Mouse (Mus musculus): ENCODE data around the gene Tpsb2. TPM values are rescaled to one million over a fixed set of nuclear protein-coding genes. Genes with fewer than 3 reads are reported as not detected.

Tpsb2 gene
- polyA plus RNA-seq, 1 experiment from 2014 or later = 0.36 TPM

DNA sequence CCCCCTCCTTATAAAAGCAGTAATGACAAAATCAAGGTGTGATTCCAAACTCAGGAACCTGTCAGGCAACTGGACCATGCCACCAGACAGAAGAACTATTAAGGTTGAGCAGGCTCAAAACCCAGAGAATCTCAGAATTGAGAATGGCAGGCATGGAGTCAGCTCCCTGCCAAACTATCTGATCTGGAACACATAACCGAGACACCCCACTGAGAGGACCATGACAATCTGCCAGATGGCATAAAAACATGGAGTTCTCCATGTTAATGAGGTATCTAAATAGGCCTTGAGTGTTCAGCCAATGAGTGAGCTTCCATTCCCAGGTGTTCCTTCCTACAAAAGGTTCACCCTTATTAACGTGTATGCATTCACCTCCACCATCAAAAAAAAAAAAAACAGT, 4.8 kb upstream of the Tpsb2 start:
- H3K4me2 ChIP-seq (replicated peaks) = no peak overlapping the region
- H3K36me3 ChIP-seq (replicated peaks; ENCODE audit: control insufficient read depth, insufficient read depth) = no peaks in the 10 kb centered on the region
- no peaks in the 10 kb centered on the region for H3K9me3 ChIP-seq (ENCODE audit: control insufficient read depth, low read length)
- H3K27ac ChIP-seq = no peak overlapping the region
- ATAC-seq (ENCODE audit: low FRiP score) = no peak
- H3K9ac ChIP-seq = no peak overlapping the region
- no peak overlapping the region for H3K4me3 ChIP-seq (replicated peaks; ENCODE audit: low read length)
- no peaks in the 10 kb centered on the region; the same call in 1 of the 2 replicates for H3K27me3 ChIP-seq (ENCODE audit: control insufficient read depth, insufficient read depth, low read length)
- WGBS = 60% methylated on average over 2 of the region's 2 CpGs
- no peak for DNase-seq (ENCODE audit: low spot score)
- no peaks in the 10 kb centered on the region for H3K4me1 ChIP-seq (replicated peaks; ENCODE audit: control insufficient read depth, insufficient read depth, low read length)

DNA sequence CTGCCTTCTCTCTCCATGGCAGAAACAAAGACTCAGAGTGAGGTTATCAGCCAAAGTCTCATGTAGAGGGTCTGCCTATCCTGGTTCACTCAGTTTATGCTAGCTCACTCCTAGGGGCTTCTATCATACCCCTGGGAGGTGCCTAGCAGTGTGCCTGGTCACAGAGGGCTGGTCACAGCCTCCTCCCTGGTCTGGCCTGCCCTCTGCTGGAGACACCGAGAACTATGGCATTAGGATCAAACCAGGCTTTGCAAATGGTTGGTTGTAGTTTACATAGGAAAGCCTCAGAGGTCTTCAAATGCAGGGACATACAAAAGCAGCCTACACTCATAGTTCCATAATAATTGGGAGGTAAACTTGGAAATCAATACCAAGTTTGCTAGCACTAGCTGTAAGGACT, 2.4 kb upstream of the Tpsb2 start:
- Histone ChIP-seq H3K27ac (no peak overlapping the region), H3K27me3 (ENCODE audit: control insufficient read depth, insufficient read depth, low read length) (no peaks in the 10 kb centered on the region; the same call in 1 of the 2 replicates), H3K4me2 (replicated peaks) (no peak overlapping the region), H3K9ac (no peak overlapping the region), H3K9me3 (ENCODE audit: control insufficient read depth, low read length) (no peaks in the 10 kb centered on the region), H3K4me3 (replicated peaks; ENCODE audit: low read length) (no peak overlapping the region), H3K36me3 (replicated peaks; ENCODE audit: control insufficient read depth, insufficient read depth) (no peaks in the 10 kb centered on the region), H3K4me1 (replicated peaks; ENCODE audit: control insufficient read depth, insufficient read depth, low read length) (no peaks in the 10 kb centered on the region)
- DNase-seq (ENCODE audit: low spot score) = no peak
- no peak for ATAC-seq (ENCODE audit: low FRiP score)
- WGBS = 13% methylated on average over 1 of the region's 1 CpGs

DNA sequence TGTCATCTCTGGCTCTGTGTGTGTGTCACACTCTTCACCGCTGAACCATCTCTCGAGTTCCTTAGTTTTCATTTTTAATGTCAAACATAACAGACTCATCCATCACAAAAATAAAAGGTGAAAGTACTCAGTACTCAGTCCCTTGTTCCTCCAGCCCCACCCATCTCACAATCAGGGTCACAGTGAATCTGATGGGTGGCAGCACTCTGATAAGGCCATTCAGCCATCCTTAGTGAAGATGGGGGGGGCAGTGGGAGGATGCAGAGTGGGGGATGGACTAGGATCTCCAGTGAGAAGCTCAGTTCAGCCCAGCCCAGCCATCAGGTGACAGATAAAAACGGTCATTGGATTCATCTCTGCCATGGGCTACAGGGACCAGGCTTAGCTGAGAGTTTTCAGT, 2.9 kb downstream of the Tpsb2 start, which contains the start of gene Tpsg1:
TSS of gene Tpsg1 (plus strand) at position 301 of the 400 bp plus-strand sequence.
- Histone ChIP-seq H3K4me3 (replicated peaks; ENCODE audit: low read length) (no peak within 1 kb of the TSS), H3K36me3 (replicated peaks; ENCODE audit: control insufficient read depth, insufficient read depth) (no peaks in the 10 kb centered on the region), H3K27ac (no peak within 1 kb of the TSS), H3K9me3 (ENCODE audit: control insufficient read depth, low read length) (no peaks in the 10 kb centered on the region), H3K9ac (no peak within 1 kb of the TSS), H3K27me3 (ENCODE audit: control insufficient read depth, insufficient read depth, low read length) (no peaks in the 10 kb centered on the region; the same call in 1 of the 2 replicates), H3K4me2 (replicated peaks) (no peak within 1 kb of the TSS), H3K4me1 (replicated peaks; ENCODE audit: control insufficient read depth, insufficient read depth, low read length) (no peaks in the 10 kb centered on the region)
- ATAC-seq (ENCODE audit: low FRiP score) (no peak), DNase-seq (ENCODE audit: low spot score) (no peak)
- WGBS = 79% methylated on average over 3 of the region's 3 CpGs

DNA sequence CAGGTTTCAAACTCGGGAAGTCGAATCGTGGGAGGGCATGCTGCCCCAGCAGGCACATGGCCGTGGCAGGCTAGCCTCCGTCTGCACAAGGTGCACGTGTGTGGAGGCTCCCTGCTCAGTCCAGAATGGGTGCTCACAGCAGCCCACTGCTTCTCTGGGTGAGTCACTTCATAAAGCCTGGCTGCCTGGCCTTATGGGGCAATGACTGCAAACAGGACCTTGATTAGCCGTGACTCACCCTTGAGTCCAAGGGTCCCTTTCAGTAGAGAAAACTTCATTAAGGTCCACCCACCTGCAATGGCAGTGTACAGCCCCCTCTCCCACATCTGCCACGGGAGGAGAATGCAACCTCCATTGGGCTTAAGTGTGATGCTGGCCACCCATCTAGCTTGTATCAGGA, 6.4 kb downstream of the Tpsb2 start:
- Histone ChIP-seq H3K27me3 (ENCODE audit: control insufficient read depth, insufficient read depth, low read length) (no peaks in the 10 kb centered on the region), H3K27ac (no peak overlapping the region), H3K4me3 (replicated peaks; ENCODE audit: low read length) (no peak overlapping the region), H3K36me3 (replicated peaks; ENCODE audit: control insufficient read depth, insufficient read depth) (peaks cover 23% of the 10 kb centered on the region), H3K9me3 (ENCODE audit: control insufficient read depth, low read length) (no peaks in the 10 kb centered on the region), H3K9ac (no peak overlapping the region), H3K4me2 (replicated peaks) (no peak overlapping the region), H3K4me1 (replicated peaks; ENCODE audit: control insufficient read depth, insufficient read depth, low read length) (no peaks in the 10 kb centered on the region)
- DNase-seq (ENCODE audit: low spot score) (no peak), ATAC-seq (ENCODE audit: low FRiP score) (no peak)
- WGBS = 80% methylated on average over 8 of the region's 8 CpGs

DNA sequence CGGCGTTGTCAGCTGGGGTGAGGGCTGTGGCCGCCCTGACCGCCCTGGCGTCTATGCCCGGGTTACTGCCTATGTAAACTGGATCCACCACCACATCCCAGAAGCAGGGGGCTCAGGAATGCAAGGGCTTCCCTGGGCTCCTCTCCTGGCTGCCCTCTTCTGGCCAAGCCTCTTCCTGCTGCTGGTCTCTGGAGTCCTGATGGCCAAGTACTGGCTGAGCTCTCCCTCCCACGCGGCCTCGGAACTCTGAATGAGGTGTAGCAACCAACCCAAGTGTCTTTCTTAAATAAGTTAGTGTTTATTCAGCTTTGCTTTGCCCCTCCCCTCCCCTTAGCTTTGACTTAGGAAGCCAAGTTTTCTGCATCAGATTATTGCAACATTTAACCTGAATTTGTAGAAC, 7.9 kb downstream of the Tpsb2 start:
- Histone ChIP-seq H3K4me2 (replicated peaks) (no peak overlapping the region), H3K27me3 (ENCODE audit: control insufficient read depth, insufficient read depth, low read length) (no peaks in the 10 kb centered on the region), H3K4me3 (replicated peaks; ENCODE audit: low read length) (no peak overlapping the region), H3K9me3 (ENCODE audit: control insufficient read depth, low read length) (no peaks in the 10 kb centered on the region), H3K27ac (no peak overlapping the region), H3K9ac (no peak overlapping the region), H3K36me3 (replicated peaks; ENCODE audit: control insufficient read depth, insufficient read depth) (peaks cover 33% of the 10 kb centered on the region), H3K4me1 (replicated peaks; ENCODE audit: control insufficient read depth, insufficient read depth, low read length) (no peaks in the 10 kb centered on the region)
- 48% methylated on average over 9 of the region's 9 CpGs for WGBS
- ATAC-seq (ENCODE audit: low FRiP score) = no peak
- no peak for DNase-seq (ENCODE audit: low spot score)

DNA sequence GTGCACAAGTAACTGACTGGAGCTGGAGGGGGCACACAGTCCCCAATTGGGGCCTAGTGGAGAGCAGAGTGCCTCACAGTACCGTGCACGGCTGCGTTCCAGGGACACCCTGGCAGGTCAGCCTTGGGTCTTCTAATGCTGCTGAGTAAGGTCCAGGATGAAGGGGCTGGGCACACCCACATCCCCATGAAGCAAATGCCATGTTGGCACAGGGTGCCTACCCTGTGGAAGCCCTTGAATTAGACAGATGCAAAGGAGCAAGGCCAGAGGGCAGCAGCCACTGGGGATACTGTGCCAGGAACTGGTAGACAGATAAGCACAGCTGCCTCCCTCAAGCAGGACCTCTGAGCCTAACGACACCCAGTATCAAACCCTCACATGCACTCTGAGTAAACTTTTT, 28.4 kb downstream of the Tpsb2 start:
- no peak for ATAC-seq (ENCODE audit: low FRiP score)
- Histone ChIP-seq H3K4me2 (replicated peaks) (no peak overlapping the region), H3K9ac (no peak overlapping the region), H3K27me3 (ENCODE audit: control insufficient read depth, insufficient read depth, low read length) (no peaks in the 10 kb centered on the region), H3K4me3 (replicated peaks; ENCODE audit: low read length) (no peak overlapping the region), H3K9me3 (ENCODE audit: control insufficient read depth, low read length) (no peaks in the 10 kb centered on the region), H3K4me1 (replicated peaks; ENCODE audit: control insufficient read depth, insufficient read depth, low read length) (peaks cover 9% of the 10 kb centered on the region), H3K27ac (no peak overlapping the region), H3K36me3 (replicated peaks; ENCODE audit: control insufficient read depth, insufficient read depth) (peaks cover 39% of the 10 kb centered on the region)
- no peak for DNase-seq (ENCODE audit: low spot score)
- 89% methylated on average over 4 of the region's 4 CpGs for WGBS

DNA sequence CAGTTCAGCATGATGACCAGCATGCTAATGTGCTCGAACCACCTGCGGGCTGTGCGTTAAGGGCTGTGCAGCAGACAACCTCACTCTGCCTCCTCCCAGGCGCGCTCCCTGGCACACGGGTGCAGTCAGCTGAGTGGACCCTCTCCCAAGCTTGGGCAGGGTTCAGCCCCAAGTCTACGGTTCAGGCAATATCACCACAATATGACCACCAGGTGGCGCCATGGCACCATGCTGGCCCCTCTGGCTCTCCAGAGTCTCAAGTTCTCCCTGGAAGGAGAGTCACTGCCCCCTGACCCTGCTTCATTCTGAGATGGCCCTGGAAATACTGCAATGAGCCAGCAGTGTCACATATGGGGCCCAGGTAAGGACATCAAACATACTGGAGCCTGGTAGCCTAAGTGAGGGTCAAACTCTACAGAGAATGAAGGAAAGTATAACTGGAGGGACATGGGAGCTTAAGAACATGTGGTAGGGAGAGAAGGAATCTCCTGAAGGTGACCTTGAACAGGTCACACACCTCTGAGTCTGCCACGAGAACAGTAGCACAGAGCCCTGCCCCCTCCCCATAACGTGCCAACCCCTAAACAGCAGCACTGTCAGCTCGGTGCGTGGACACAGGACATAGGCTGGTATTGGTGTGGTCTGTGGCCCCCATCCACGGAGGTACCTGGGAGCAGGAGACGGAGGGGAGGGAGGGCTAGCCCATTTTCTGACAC, 31.9 kb downstream of the Tpsb2 start:
- Histone ChIP-seq H3K9ac (no peak overlapping the region), H3K27ac (peak overlapping the region; percentile 47; the same call in 1 of the 2 replicates), H3K36me3 (replicated peaks; ENCODE audit: control insufficient read depth, insufficient read depth) (peaks cover 15% of the 10 kb centered on the region), H3K4me3 (replicated peaks; ENCODE audit: low read length) (no peak overlapping the region), H3K9me3 (ENCODE audit: control insufficient read depth, low read length) (no peaks in the 10 kb centered on the region), H3K27me3 (ENCODE audit: control insufficient read depth, insufficient read depth, low read length) (no peaks in the 10 kb centered on the region), H3K4me1 (replicated peaks; ENCODE audit: control insufficient read depth, insufficient read depth, low read length) (peaks cover 9% of the 10 kb centered on the region), H3K4me2 (replicated peaks) (no peak overlapping the region)
- WGBS = 36% methylated on average over 14 of the region's 14 CpGs
- DNase-seq (ENCODE audit: low spot score) (peak; percentile 90), ATAC-seq (ENCODE audit: low FRiP score) (peak; percentile 25)

DNA sequence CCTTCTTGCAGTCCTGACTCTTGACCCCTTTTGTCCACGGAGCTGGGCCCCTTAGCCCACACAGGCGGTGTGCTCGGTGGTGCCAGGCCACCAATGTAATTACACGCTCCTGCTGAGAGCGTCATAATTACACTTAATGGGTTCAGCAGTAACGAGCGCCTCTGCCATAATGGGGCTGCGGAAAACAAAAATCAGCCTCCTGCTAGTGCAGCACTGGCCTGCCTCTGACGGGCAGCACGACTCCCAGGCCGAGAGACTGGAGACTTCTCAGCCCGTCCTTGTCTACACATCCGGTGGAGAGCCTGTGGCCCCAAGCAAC, 32.4 kb downstream of the Tpsb2 start:
- Histone ChIP-seq H3K36me3 (replicated peaks; ENCODE audit: control insufficient read depth, insufficient read depth) (peaks cover 15% of the 10 kb centered on the region), H3K27me3 (ENCODE audit: control insufficient read depth, insufficient read depth, low read length) (no peaks in the 10 kb centered on the region), H3K27ac (peak overlapping the region; percentile 47; the same call in 1 of the 2 replicates), H3K9me3 (ENCODE audit: control insufficient read depth, low read length) (no peaks in the 10 kb centered on the region), H3K4me3 (replicated peaks; ENCODE audit: low read length) (no peak overlapping the region), H3K4me1 (replicated peaks; ENCODE audit: control insufficient read depth, insufficient read depth, low read length) (peaks cover 9% of the 10 kb centered on the region), H3K9ac (no peak overlapping the region), H3K4me2 (replicated peaks) (no peak overlapping the region)
- DNase-seq (ENCODE audit: low spot score) (no peak), ATAC-seq (ENCODE audit: low FRiP score) (peak; percentile 25; the same call in 1 of the 2 replicates)
- 34% methylated on average over 13 of the region's 13 CpGs for WGBS

DNA sequence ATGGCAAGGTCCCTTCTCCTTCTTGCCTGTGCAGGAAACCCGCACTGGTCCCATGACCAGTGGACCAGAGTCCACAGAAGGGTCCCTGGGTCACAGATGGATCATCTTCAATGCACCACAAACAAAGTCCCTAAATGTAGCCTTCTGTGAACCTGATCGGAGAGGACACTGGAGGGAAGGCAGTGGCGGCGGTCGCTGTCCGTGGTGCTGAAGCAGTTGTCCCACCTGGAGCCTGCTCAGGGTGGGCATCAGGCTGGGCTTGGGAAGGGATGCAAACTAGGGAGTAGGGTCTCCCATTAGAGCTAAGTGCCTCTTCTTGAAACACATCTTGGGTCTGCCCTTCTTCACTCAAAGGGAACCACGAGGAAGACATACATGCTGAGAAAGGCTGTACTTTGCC, 34.3 kb downstream of the Tpsb2 start:
- H3K4me1 ChIP-seq (replicated peaks; ENCODE audit: control insufficient read depth, insufficient read depth, low read length) = peaks cover 29% of the 10 kb centered on the region
- no peak for ATAC-seq (ENCODE audit: low FRiP score)
- 0 out of 2 replicates have a peak, but pooled peaks cover 10% of the 10 kb centered on the region for H3K36me3 ChIP-seq (replicated peaks; ENCODE audit: control insufficient read depth, insufficient read depth)
- H3K27ac ChIP-seq = no peak overlapping the region
- DNase-seq (ENCODE audit: low spot score) = no peak
- no peak overlapping the region for H3K4me2 ChIP-seq (replicated peaks)
- WGBS = 11% methylated on average over 7 of the region's 7 CpGs
- no peaks in the 10 kb centered on the region for H3K9me3 ChIP-seq (ENCODE audit: control insufficient read depth, low read length)
- no peak overlapping the region for H3K9ac ChIP-seq
- H3K4me3 ChIP-seq (replicated peaks; ENCODE audit: low read length) = no peak overlapping the region
- H3K27me3 ChIP-seq (ENCODE audit: control insufficient read depth, insufficient read depth, low read length) = no peaks in the 10 kb centered on the region

DNA sequence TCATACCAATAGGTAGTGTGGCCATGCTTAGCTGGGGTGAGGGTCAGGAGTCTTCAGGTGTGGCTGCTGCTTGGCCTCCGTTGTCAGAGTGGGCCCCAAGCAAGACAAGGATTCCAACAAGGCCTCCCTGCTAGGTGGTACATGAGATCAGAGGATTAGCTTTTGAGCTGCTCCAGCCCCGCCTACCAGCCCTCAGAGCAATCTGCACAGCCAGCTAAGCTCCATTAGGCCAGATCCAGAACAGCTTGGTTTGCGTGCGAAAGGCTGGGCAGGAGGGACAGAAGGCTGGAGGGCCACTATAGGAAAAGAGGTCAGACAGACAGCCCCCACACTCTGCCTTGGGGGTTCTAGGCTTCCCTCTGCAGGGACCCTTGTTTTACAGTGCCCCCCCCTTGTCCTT, 35.4 kb downstream of the Tpsb2 start:
- WGBS = 38% methylated on average over 4 of the region's 4 CpGs
- Histone ChIP-seq H3K4me1 (replicated peaks; ENCODE audit: control insufficient read depth, insufficient read depth, low read length) (peaks cover 39% of the 10 kb centered on the region), H3K36me3 (replicated peaks; ENCODE audit: control insufficient read depth, insufficient read depth) (0 out of 2 replicates have a peak, but pooled peaks cover 7% of the 10 kb centered on the region), H3K27me3 (ENCODE audit: control insufficient read depth, insufficient read depth, low read length) (no peaks in the 10 kb centered on the region), H3K27ac (no peak overlapping the region), H3K4me3 (replicated peaks; ENCODE audit: low read length) (no peak overlapping the region), H3K9me3 (ENCODE audit: control insufficient read depth, low read length) (no peaks in the 10 kb centered on the region), H3K9ac (no peak overlapping the region), H3K4me2 (replicated peaks) (no peak overlapping the region)
- no peak for ATAC-seq (ENCODE audit: low FRiP score)
- no peak for DNase-seq (ENCODE audit: low spot score)
